Mouse (Mus musculus) kidney, embryonic 16.5 days (tissue): ENCODE measurements around the gene Abcd2. TPM values are rescaled to one million over a fixed set of nuclear protein-coding genes. Genes with fewer than 3 reads are reported as not detected.
A peak's percentile ranks its signal among the peaks of the same experiment; 100 is the strongest.

ENCODE experiments used
- ATAC-seq: fragments of 200-750 bp; cut with Nextera tagmentation; 2 replicates; pipeline ENCODE4 v1.8.0; 2017; ENCODE audit warnings: moderate TSS enrichment; ENCODE audit not compliant: low FRiP score, low TSS enrichment
- H3K27ac ChIP-seq: fragments of 300-500 bp; sonication (generic); 2 replicates; pipeline ENCODE4 v1.5.1; 2014; ENCODE audit warnings: low read length
- H3K27me3 ChIP-seq: fragments of 300-500 bp; sonication (generic); 2 replicates; pipeline ENCODE4 v1.6.1; 2014; ENCODE audit warnings: low read length, control low read depth, mixed read lengths; ENCODE audit not compliant: insufficient read depth
- H3K36me3 ChIP-seq: fragments of 300-500 bp; sonication (generic); 2 replicates; pipeline ENCODE4 v1.6.1; 2014; ENCODE audit warnings: low read length, control low read depth, mixed read lengths; ENCODE audit not compliant: insufficient read depth
- H3K4me1 ChIP-seq: fragments of 300-500 bp; sonication (generic); 2 replicates; pipeline ENCODE4 v1.6.1; 2014; ENCODE audit warnings: low read length, control low read depth, mixed read lengths; ENCODE audit not compliant: insufficient read depth
- H3K4me2 ChIP-seq: fragments of 300-500 bp; sonication (generic); replicated peaks from 2 replicates; pipeline ENCODE4 v1.6.1; 2014; ENCODE audit warnings: low read depth, low read length
- H3K4me3 ChIP-seq: fragments of 300-500 bp; sonication (generic); 2 replicates; pipeline ENCODE4 v1.5.1; 2014; ENCODE audit warnings: mild to moderate bottlenecking, low read length
- H3K9ac ChIP-seq: fragments of 300-500 bp; sonication (generic); replicated peaks from 2 replicates; pipeline ENCODE4 v1.6.1; 2014; ENCODE audit warnings: low read length
- H3K9me3 ChIP-seq: fragments of 300-500 bp; sonication (generic); 2 replicates; pipeline ENCODE4 v1.6.1; 2016; ENCODE audit warnings: low read length, control low read depth
- WGBS: fragments of 180-500 bp; shearing (Covaris S2); extraction: QIAGEN DNeasy Blood & Tissue Kit; methylation state at CpG from one replicate; pipeline ENCODE4 v1.1.7; 2014; 5-methylcytosine and 5-hydroxymethylcytosine counted together
- polyA plus RNA-seq: library from polyadenylated mRNA; unstranded; fragments of >200 nt; fragmentation: Nextera tagmentation; extraction: Ambion mirVana; gene quantifications from 2 replicates; pipeline ENCODE4 v1.2.1, GENCODE M21; 2015

The Abcd2 gene
- polyA plus RNA-seq, 1 experiment from 2014 or later: 4.1 TPM

- no peaks in the 10 kb centered on the region for H3K9me3 ChIP-seq
- no peaks in the 10 kb centered on the region for H3K27me3 ChIP-seq
- H3K4me1 ChIP-seq: no peaks in the 10 kb centered on the region
- 0 out of 2 replicates have a peak overlapping the region, but pooled peaks have one; percentile 7 for H3K9ac ChIP-seq
- peak overlapping the region; percentile 50 for H3K4me3 ChIP-seq
- WGBS: 35% methylated on average over 17 of the region's 17 CpGs
- peak overlapping the region; percentile 74 for H3K4me2 ChIP-seq
- peak overlapping the region; percentile 86; the same call in 1 of the 2 replicates for H3K27ac ChIP-seq
- H3K36me3 ChIP-seq: no peaks in the 10 kb centered on the region
- no peak for ATAC-seq
Observed at GRCm38 (mm10) chr15:91190519-91191207, 936 bp downstream of the Abcd2 start.

DNA sequence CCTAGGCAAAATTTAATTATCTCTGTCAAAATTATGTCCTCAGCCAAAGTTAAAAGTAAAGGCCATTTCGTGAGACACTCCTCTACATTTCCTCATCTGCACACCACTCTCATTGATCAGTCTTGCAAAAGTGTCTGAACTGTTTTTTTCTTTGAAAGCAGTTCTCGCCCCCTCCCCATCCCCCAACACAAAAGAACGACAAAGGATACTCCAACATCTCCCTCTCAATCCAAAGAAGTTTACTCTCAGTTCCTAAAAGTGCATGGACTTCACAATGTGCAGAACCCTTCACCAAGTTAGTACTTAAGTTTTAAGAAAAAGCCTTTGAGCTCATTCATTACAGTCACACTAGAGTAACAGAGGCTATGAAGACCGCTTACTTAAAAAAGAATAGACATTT is 1.6 kb downstream of the Abcd2 start:
- 35% methylated on average over 4 of the region's 4 CpGs for WGBS
- H3K36me3 ChIP-seq: no peaks in the 10 kb centered on the region
- H3K9ac ChIP-seq: 0 out of 2 replicates have a peak overlapping the region, but pooled peaks have one; percentile 22
- no peaks in the 10 kb centered on the region for H3K27me3 ChIP-seq
- peak overlapping the region; percentile 50 for H3K4me3 ChIP-seq
- H3K4me1 ChIP-seq: no peaks in the 10 kb centered on the region
- no peak overlapping the region for H3K27ac ChIP-seq
- peak overlapping the region; percentile 74 for H3K4me2 ChIP-seq
- H3K9me3 ChIP-seq: no peaks in the 10 kb centered on the region
- ATAC-seq: no peak

DNA sequence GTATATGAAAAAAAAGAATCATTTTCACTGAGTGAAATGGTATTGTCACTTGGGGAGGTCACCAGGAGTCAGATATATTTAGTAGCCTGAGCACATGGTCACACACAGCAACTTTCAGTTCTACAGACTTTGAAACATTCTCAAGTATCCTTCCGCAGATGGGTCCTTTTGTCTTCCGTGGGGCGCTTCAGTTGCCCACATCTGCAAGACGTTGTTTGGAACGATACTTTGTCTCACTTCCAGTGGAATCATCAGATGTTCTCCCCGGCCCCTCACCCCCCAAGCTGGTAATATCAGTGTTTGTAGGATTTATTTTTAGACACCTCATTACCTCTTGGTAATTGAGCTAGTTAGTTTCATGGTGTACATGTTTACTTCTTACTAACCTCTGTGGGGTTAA is 5.2 kb downstream of the Abcd2 start:
- H3K36me3 ChIP-seq: no peaks in the 10 kb centered on the region
- WGBS: 82% methylated on average over 6 of the region's 6 CpGs
- H3K9ac ChIP-seq: no peak overlapping the region
- H3K27me3 ChIP-seq: no peaks in the 10 kb centered on the region
- no peaks in the 10 kb centered on the region for H3K4me1 ChIP-seq
- no peak overlapping the region for H3K4me3 ChIP-seq
- no peaks in the 10 kb centered on the region for H3K9me3 ChIP-seq
- ATAC-seq: no peak
- no peak overlapping the region for H3K4me2 ChIP-seq
- H3K27ac ChIP-seq: no peak overlapping the region

GRCm38 (mm10) chr15:91179911-91180622 is 11.5 kb downstream of the Abcd2 start:
- Histone ChIP-seq H3K27ac (no peak overlapping the region), H3K36me3 (no peaks in the 10 kb centered on the region), H3K27me3 (no peaks in the 10 kb centered on the region), H3K4me1 (no peaks in the 10 kb centered on the region), H3K9ac (no peak overlapping the region), H3K4me3 (no peak overlapping the region), H3K4me2 (no peak overlapping the region), H3K9me3 (no peaks in the 10 kb centered on the region)
- 75% methylated on average over 15 of the region's 15 CpGs for WGBS
- no peak for ATAC-seq

GRCm38 (mm10) chr15:91178656-91179314 is 12.8 kb downstream of the Abcd2 start:
- Histone ChIP-seq H3K27me3 (no peaks in the 10 kb centered on the region), H3K36me3 (no peaks in the 10 kb centered on the region), H3K4me2 (no peak overlapping the region), H3K9ac (no peak overlapping the region), H3K9me3 (no peaks in the 10 kb centered on the region), H3K4me1 (no peaks in the 10 kb centered on the region), H3K27ac (no peak overlapping the region), H3K4me3 (no peak overlapping the region)
- no peak for ATAC-seq
- 68% methylated on average over 9 of the region's 9 CpGs for WGBS

DNA sequence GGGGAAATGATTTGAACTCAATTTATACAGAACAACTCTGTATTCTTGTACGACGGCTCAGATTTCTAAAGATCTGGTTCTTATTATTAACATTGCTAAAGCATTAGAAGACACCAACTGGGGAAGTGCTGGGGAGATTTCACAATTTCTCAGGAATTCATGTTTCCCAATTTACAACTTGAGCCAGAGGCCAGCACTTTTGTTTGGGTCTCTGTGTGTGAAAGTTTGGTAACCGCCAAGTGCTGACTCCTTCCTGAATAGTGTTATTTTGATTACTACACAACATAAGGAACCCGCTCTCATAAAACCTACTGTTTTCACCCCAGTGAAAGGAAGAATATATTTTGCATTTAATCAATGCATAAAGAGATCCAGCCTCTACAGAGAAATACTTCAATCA is 19.4 kb downstream of the Abcd2 start:
- no peaks in the 10 kb centered on the region for H3K36me3 ChIP-seq
- H3K27me3 ChIP-seq: no peaks in the 10 kb centered on the region
- H3K4me2 ChIP-seq: no peak overlapping the region
- no peak for ATAC-seq
- H3K27ac ChIP-seq: no peak overlapping the region
- H3K4me3 ChIP-seq: no peak overlapping the region
- H3K9me3 ChIP-seq: no peaks in the 10 kb centered on the region
- H3K4me1 ChIP-seq: no peaks in the 10 kb centered on the region
- 83% methylated on average over 4 of the region's 4 CpGs for WGBS
- H3K9ac ChIP-seq: no peak overlapping the region

- 84% methylated on average over 4 of the region's 4 CpGs for WGBS
Observed at GRCm38 (mm10) chr15:91171332-91171731, 20.3 kb downstream of the Abcd2 start.

GRCm38 (mm10) chr15:91170602-91171328 is 20.8 kb downstream of the Abcd2 start:
- no peak for ATAC-seq

More at GRCm38 (mm10) chr15:91171332-91171731, 20.3 kb downstream of the Abcd2 start:
- Histone ChIP-seq H3K27me3 (no peaks in the 10 kb centered on the region), H3K36me3 (no peaks in the 10 kb centered on the region), H3K4me1 (no peaks in the 10 kb centered on the region), H3K4me2 (no peak overlapping the region), H3K9ac (no peak overlapping the region), H3K9me3 (no peaks in the 10 kb centered on the region), H3K27ac (no peak overlapping the region), H3K4me3 (no peak overlapping the region)
- no peak for ATAC-seq

DNA sequence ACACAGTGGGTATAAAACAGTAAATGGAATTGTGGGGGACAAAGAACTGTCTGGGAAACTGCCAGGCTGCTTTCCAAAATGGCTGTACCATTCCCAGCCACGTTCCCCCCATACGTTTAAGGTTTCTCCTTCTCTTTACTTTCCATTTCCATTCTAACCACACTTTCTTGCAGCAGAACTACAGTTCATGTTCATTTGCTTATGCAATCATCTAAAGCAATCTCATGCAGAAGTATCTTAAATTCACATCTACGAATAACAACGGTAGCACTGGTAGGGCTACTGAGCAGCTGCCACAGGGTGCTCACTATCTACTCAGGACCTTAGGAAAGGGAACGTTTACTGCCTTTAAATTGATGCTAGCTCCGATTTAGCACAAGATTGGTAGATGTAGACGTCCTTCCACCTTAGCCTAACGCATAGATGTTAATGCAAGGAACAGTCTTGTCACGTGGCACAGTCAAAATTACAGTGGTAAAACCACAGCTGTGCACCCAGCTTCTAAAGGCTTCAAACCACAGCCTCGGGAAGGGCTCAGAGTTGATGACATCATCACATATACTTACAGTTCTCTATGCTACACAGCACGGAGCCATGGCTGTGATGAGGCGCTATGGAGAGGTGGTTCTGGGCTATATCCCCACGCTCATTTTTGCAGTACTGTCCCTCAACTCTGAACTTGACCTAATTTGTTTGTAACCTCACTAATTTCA is 23.6 kb downstream of the Abcd2 start:
- H3K36me3 ChIP-seq: no peaks in the 10 kb centered on the region
- H3K27me3 ChIP-seq: no peaks in the 10 kb centered on the region
- H3K4me2 ChIP-seq: no peak overlapping the region
- ATAC-seq: no peak
- H3K4me1 ChIP-seq: no peaks in the 10 kb centered on the region
- H3K27ac ChIP-seq: no peak overlapping the region
- no peak overlapping the region for H3K4me3 ChIP-seq
- H3K9me3 ChIP-seq: no peaks in the 10 kb centered on the region
- whole genome bisulfite sequencing: 83% methylated on average over 13 of the region's 13 CpGs
- H3K9ac ChIP-seq: no peak overlapping the region

More at GRCm38 (mm10) chr15:91170602-91171328, 20.8 kb downstream of the Abcd2 start:
- H3K9ac ChIP-seq: no peak overlapping the region
- H3K27me3 ChIP-seq: no peaks in the 10 kb centered on the region
- no peak overlapping the region for H3K4me2 ChIP-seq
- no peak overlapping the region for H3K4me3 ChIP-seq
- no peaks in the 10 kb centered on the region for H3K4me1 ChIP-seq
- no peaks in the 10 kb centered on the region for H3K9me3 ChIP-seq
- no peak overlapping the region for H3K27ac ChIP-seq
- 85% methylated on average over 9 of the region's 9 CpGs for WGBS
- H3K36me3 ChIP-seq: no peaks in the 10 kb centered on the region
